Mouse (Mus musculus) left cerebral cortex, adult 2 months (tissue): ENCODE results near the gene Hoxc5. TPM values are rescaled to one million over a fixed set of nuclear protein-coding genes. Genes with fewer than 3 reads are reported as not detected.

Experiments
- DNase-seq, 2 experiments: peaks; one replicate each; pipeline ENCODE4 v3.0.0; 2021 to 2022; ENCODE audit warnings: low spot score in 2 of 2, mixed read lengths in 1 of 2; ENCODE audit errors: extremely low spot score in 1 of 2
- H3K27ac ChIP-seq: fragments of 200-600 bp; 2 replicates; pipeline ENCODE4 v1.8.1; 2022
- H3K4me3 ChIP-seq: fragments of 200-600 bp; 2 replicates; pipeline ENCODE4 v1.8.1; 2022
- CTCF ChIP-seq: fragments of 200-600 bp; IDR thresholded peaks from 2 replicates; pipeline ENCODE4 v1.8.1; 2022; ENCODE audit warnings: antibody characterized with exemption, mild to moderate bottlenecking, moderate library complexity
- intact Hi-C: fragments of 180-260 bp; cut with DNase I; formaldehyde crosslinking; loops from one replicate; pipeline ENCODE4 v1.15.1; 2025
- microRNA-seq, 2 experiments: library from miRNA; unstranded; fragments of <30 nt; microRNA quantifications; one replicate each; pipeline ENCODE4 v1.2.0; 2021
- total RNA-seq, 2 experiments: library from RNA; stranded (reverse); gene quantifications; 2 replicates each; pipeline ENCODE4 v1.2.3; 2021

Gene Hoxc5
- total RNA-seq, 2 experiments from 2014 or later, result not detected

DNA sequence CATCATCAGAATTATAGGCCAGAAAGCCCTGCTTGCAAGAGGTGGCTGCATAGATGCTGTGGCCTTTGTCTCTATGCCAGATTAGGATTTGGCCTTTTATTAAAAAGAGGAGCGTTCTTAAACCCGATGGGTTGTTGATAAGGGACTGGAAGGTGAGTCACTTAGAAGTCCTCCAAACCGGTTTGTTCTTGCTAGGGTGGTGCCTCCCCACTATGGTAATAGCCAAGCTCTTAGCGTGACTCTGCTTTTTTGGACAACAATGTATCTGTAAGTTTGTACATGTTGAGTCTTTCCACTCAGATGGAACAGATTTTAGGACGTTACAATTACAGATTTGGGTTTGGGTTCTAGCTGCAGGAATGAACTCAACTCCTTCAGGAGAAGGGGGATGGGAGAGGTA is 74.4 kb downstream of the Hoxc5 start:
- intact Hi-C loops, result no loop called here
- no peak for TF ChIP-seq CTCF
- no peak overlapping the region for H3K4me3 ChIP-seq
- DNase-seq, result no peak
- H3K27ac ChIP-seq, result no peak overlapping the region

DNA sequence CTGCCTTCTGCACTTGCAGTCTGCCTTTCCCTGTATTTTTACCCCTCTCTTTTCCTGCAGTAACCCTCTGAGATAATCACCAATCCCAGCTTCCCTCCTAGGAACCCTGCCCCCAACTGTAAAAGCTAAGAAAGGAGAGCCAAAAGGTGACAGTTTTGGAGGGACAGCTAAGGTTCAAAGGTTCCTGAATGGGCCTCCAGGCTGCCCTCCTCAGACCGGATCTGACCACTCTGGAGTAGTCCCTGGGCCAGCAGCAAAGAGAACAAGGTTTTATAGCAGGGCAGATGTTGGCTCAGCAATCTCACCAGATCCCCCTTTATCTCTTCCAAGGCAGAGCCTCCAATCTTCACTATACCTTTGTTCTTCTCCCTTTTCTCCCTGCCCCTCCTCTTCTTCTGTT is 75.0 kb downstream of the Hoxc5 start:
- intact Hi-C loops, result no loop called here
- no peak overlapping the region for H3K27ac ChIP-seq
- H3K4me3 ChIP-seq, result no peak overlapping the region
- no peak for TF ChIP-seq CTCF
- no peak for DNase-seq

DNA sequence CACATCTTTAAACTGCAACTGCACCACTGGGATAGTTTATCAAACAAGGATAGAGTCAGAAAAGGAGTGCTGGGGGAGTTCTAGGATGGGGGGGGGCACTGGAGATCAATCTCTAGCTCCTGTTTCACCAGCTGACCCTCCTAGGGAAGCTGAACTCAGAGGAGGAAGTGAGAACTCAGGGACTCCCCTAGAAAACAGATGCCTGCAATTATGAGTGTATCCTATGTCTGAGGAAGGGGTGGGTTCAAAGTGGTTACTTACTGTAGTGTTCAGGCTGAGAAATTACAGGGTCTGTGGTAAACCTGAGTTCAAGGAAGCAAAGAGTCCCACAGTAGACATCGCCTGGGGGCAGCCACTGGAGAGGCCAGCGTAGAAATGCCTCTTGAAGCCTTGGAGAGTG is 84.4 kb downstream of the Hoxc5 start:
- no peak for TF ChIP-seq CTCF
- no peak for DNase-seq
- intact Hi-C loops, result no loop called here
- no peak overlapping the region for H3K27ac ChIP-seq
- no peak overlapping the region for H3K4me3 ChIP-seq

DNA sequence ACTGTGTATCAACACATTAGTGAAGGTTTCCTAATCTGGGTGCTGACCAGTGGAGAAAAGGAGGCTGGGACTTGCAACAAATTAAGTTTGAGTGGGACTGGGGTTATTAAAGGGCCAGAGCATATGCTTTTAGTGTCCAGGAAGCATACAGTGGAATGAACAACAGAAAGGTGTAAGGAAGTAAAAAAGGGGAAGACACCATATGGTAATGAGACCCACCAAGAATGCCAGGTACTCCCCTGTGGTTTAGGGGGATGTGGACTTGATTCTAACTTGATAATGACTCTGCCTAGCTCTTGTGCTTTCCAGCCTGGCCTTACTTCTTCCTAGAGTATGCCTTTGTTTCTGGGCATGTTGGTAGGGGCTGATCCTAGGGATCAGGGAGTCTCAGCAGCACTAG is 86.0 kb downstream of the Hoxc5 start:
- intact Hi-C loops, result no loop called here

DNA sequence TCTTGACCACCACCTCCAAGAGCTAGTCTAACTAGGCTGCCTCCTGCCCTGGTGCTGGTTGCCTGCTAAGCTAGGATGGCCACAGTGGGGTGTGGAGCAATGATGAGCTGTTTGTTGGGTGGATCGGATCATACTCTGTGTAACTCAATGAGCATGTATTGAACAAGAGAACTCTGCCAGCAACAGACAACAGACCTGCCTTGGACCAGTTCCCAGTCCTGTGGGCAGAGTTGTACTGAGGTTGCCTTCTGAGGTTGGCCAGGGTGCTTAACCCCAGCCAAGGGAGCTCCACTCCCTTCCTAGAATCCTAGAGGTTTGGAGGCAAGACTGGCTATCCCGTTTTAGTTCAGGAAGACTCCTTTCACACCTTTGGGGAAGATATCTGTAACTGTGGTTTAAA is 89.2 kb downstream of the Hoxc5 start:
- no peak for DNase-seq
- H3K27ac ChIP-seq, result no peak overlapping the region
- H3K4me3 ChIP-seq, result no peak overlapping the region
- intact Hi-C loops, result no loop called here
- TF ChIP-seq CTCF, result no peak

More for the DNA sequence above, 86.0 kb downstream of the Hoxc5 start:
- Histone ChIP-seq H3K27ac (no peak overlapping the region), H3K4me3 (no peak overlapping the region)
- TF ChIP-seq CTCF, result no peak
- DNase-seq, result no peak

DNA sequence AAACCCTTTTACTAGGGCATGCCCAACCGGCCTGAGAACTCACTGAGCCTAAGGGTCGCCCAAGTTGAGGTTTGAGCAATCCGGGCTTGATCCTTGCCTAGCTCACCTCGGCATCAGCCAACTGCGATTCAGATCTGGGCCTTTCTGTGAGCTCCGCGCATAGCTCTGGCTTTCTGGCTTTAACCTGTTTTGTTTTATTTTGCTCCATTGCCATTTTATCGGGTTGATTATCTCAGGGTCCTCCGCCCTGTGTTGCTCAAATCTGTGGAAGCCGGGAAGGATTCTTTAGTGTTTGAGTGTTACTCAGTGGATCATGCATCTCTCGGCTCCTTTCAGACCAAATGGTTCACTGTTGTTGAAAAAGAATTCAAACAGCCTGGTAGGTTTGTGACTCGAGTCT is 91.5 kb downstream of the Hoxc5 start:
- H3K27ac ChIP-seq, result no peak overlapping the region
- intact Hi-C loops, result no loop called here
- TF ChIP-seq CTCF, result no peak
- DNase-seq, result no peak
- H3K4me3 ChIP-seq, result no peak overlapping the region

DNA sequence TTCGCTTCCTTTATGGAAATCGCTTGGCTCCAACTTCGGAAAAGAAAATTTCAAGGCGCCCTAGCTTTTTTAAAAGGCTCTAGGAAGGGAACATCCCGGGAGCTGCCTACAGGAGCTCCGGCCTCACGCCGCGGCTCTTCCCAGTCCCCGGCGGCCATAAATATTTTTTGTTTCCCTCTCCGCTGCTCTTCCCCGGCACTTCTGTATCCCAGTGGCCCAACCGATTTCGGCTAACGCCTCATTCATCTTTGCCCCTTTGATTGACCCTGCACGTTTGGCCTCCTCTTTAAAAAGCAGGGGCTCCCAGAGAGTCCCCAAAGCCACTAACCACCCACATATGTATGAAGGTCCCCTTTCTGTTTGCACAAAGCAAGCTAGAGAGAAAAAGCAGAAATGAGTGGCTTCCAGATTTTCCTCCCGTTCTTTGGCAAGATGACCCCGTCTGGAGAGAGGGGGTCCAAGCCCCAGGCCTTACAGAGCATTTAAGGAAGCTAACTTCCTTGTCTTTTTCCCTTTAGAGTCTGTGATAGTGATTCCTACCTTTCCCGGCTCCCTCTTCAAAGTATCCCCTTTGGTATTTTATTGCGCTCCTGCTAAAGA is 92.2 kb downstream of the Hoxc5 start:
- Histone ChIP-seq H3K27ac (no peak overlapping the region), H3K4me3 (no peak overlapping the region)
- intact Hi-C loops, result no loop called here
- no peak for DNase-seq
- no peak for TF ChIP-seq CTCF

DNA sequence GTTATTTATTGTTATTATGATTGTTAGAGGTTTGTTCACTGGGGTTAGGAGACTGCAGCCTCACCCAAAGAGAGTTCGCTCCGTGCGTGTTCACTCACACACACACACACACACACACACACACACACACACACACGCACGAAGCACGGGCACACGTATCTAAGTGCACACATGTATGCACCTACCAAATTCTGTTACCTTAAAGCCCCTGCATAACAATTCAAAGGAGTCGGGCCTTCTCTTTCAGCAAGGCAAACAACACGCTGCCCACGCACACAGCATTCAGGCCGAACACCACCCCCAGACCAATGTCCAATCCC is 92.7 kb downstream of the Hoxc5 start:
- TF ChIP-seq CTCF, result no peak
- no peak for DNase-seq
- intact Hi-C loops, result loop anchor here (5.0 kb wide), 2 partner anchors 98 to 143 kb away; no protein-coding TSS in a partner anchor
- H3K4me3 ChIP-seq, result no peak overlapping the region
- H3K27ac ChIP-seq, result no peak overlapping the region

DNA sequence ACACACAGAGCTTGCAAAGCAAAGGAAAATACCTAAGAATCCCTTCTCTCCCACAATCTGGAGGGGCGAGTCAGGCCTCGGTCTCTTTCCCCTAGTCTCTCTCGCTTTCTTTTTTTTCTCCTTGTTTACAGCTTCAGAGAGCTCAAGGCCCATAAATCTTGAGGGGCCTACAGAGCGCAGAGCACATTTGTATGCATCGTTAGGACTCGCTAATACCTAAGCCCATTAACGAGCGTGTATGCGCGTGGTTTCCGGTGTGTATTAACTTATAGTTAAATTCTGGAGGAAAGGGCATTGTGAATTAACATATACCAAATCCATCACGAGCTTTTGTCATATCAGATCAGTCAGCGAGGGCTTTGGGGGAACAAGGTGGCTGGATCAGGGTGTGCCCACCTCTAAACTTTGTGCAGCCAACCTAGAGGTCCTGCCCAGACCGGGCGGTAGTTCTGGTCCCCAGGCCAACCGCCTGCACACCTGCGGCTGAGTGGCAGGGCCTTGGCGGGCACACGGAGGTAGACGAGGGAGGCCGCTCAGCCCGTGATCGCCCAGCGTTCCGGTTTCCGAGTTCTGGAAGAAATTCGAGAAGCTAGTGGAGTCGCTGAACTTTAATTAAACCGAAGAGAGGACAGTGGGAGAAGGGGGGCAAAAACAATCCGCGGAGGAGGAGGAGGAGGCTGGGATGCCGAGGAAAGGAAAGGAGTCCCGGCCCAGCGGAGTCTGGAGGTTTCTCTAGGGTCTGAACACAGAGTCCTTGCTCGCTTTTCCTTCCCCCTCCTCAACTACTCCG is 93.3 kb downstream of the Hoxc5 start:
- Histone ChIP-seq H3K4me3 (no peak overlapping the region), H3K27ac (no peak overlapping the region)
- intact Hi-C loops, result loop anchor here (5.0 kb wide), 2 partner anchors 98 to 143 kb away; no protein-coding TSS in a partner anchor
- no peak for TF ChIP-seq CTCF
- DNase-seq, result no peak

DNA sequence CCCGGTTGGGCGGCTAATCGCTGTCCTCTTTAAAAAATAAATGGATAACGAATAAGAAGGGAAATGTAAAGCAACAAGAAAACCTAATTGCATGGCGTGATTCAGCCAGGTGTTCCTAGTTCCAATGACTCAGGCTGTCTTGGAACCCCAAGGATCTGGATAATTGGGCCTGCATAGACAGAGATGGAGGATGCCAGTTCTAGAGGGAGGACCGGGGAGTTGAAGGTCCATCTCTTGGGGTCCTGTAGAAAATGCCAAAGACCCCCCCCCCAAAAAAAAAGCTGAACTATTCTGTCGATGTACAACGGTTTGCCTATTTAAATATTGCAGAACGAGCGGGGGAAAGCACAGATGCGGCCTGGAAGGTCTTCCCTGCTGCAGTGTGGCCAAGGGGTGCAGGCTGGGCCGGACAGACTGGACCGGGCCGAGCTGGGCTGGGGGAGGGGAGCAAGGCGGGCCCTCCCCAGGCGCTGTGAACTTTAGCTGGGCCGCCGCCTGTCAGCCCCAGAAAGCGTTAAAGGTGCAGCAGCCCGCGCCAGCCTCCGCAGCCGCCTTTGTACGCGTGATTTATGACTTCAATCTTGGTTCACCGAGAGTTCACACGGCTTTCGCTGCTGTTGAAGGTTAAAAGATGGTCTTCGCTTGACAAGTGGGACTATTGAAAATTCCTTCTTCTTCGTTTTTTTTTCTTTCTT is 94.0 kb downstream of the Hoxc5 start:
- H3K4me3 ChIP-seq, result no peak overlapping the region
- TF ChIP-seq CTCF, result no peak
- DNase-seq, result no peak
- intact Hi-C loops, result loop anchor here (5.0 kb wide), 2 partner anchors 99 to 144 kb away; no protein-coding TSS in a partner anchor
- H3K27ac ChIP-seq, result no peak overlapping the region

DNA sequence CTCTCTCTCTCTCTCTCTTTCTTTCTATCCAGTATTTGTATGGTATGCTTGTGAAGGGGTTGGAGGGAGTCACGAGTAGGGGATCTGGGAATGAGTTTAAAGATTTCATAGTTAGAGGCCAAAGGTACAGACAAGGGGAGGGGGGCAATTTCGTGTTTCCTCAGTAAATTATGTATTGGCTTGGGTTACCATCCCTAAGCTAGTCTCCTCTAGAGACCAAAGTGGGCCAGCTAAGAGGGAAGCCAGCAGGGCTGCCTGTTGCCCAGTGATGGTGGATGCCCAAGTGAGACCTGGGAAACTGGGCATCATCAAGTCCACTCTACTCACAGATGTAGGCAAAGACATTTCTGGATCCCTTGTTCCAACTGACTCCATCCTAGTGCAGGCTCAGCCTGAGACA is 94.7 kb downstream of the Hoxc5 start:
- intact Hi-C loops, result loop anchor here (5.0 kb wide), 2 partner anchors 100 to 145 kb away; no protein-coding TSS in a partner anchor
- Histone ChIP-seq H3K27ac (no peak overlapping the region), H3K4me3 (no peak overlapping the region)
- no peak for DNase-seq
- no peak for TF ChIP-seq CTCF

DNA sequence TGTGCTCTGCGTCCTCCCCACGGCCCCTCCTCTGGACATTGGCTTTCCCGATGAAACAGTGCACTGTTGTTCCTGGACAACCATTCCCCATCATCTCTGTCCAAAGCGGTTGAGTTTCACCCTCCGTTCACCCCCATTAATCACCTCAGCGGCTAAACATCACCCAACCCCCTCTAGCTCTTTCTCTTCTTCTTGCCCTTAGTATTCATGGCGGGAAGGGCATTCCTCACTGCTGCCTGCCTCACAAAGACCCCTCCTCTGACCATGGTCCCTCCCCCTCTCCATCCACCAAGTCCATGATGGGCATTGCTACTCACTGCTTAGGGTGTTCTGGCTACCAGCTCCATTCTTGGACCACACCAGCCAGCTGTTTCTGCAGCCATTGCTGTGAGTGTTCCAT is 98.4 kb downstream of the Hoxc5 start:
- intact Hi-C loops, result no loop called here
- no peak for DNase-seq
- no peak for TF ChIP-seq CTCF
- Histone ChIP-seq H3K4me3 (no peak overlapping the region), H3K27ac (no peak overlapping the region)

Small RNAs within 50 kb of the gene (microRNA-seq; reads per million reads assigned to microRNA genes)
- gene Mir196a-2, result 0.24 to 0.48 reads per million in 2 experiments
- 0.24 to 0.49 reads per million in 2 experiments for gene Mir615

Other genes with a start within 250 kb of the Hoxc5 start
- gene Calcoco1, start 245.3 kb upstream of the Hoxc5 start, total RNA-seq, result 10 to 100 TPM; 79.8 to 85.7 TPM
- not detected for gene Hoxc13, start 46.3 kb upstream of the Hoxc5 start, total RNA-seq
- not detected for gene Hoxc12, start 30.7 kb upstream of the Hoxc5 start, total RNA-seq
- gene Hoxc11, start 13.0 kb upstream of the Hoxc5 start, total RNA-seq, result not detected
- gene Hoxc10, start 647 bp upstream of the Hoxc5 start, total RNA-seq, result not detected
- not detected for gene Hoxc9, start 9.0 kb downstream of the Hoxc5 start, total RNA-seq
- gene Hoxc8, start 23.2 kb downstream of the Hoxc5 start, total RNA-seq, result not detected
- gene Hoxc6, start 30.8 kb downstream of the Hoxc5 start, total RNA-seq, result not detected
- gene Hoxc4, start 51.5 kb downstream of the Hoxc5 start, total RNA-seq, result not detected
- gene Smug1, start 199.6 kb downstream of the Hoxc5 start, total RNA-seq, result 10 to 100 TPM; 20.7 to 23.2 TPM